Mouse (Mus musculus) liver, embryonic 14.5 days (tissue): ENCODE data around the gene Git2. TPM values are rescaled to one million over a fixed set of nuclear protein-coding genes. Genes with fewer than 3 reads are reported as not detected.

Source experiments
- ATAC-seq: fragments of 200-750 bp; cut with Nextera tagmentation; 2 replicates; pipeline ENCODE4 v1.8.0; 2017; ENCODE audit warnings: moderate number of reproducible peaks, mild to moderate bottlenecking, moderate library complexity; ENCODE audit not compliant: insufficient read depth
- DNase-seq, 3 experiments: peaks; one replicate each; pipeline ENCODE4 v3.0.0-alpha.2; 2012 to 2013; ENCODE audit warnings: low read depth in 3 of 3, low spot score in 3 of 3
- H3K27ac ChIP-seq: fragments of 300-500 bp; sonication (generic); 2 replicates; pipeline ENCODE4 v1.5.1; 2014; ENCODE audit warnings: moderate library complexity, mild to moderate bottlenecking, control low read depth, inconsistent platforms
- H3K27me3 ChIP-seq: fragments of 300-500 bp; sonication (generic); 2 replicates; pipeline ENCODE4 v1.6.1; 2014; ENCODE audit warnings: mild to moderate bottlenecking, low read length, moderate library complexity; ENCODE audit not compliant: control insufficient read depth, insufficient read depth
- H3K36me3 ChIP-seq: fragments of 300-500 bp; sonication (generic); replicated peaks from 2 replicates; pipeline ENCODE4 v1.6.1; 2014; ENCODE audit warnings: low read depth; ENCODE audit not compliant: control insufficient read depth, insufficient read depth
- H3K4me1 ChIP-seq, 2 experiments: fragments of 200-500 bp in 1 of 2; fragments of 300-500 bp in 1 of 2; sonication (generic) in 1 of 2; replicated peaks; 2 replicates each; pipeline ENCODE4 v1.6.1; 2012 to 2014; ENCODE audit warnings: antibody characterized with exemption in 1 of 2, inconsistent platforms in 1 of 2, low read length in 1 of 2; ENCODE audit not compliant: control insufficient read depth in 2 of 2, insufficient read depth in 2 of 2
- H3K4me2 ChIP-seq: fragments of 300-500 bp; sonication (generic); 2 replicates; pipeline ENCODE4 v1.6.1; 2014; ENCODE audit warnings: low read depth, mild to moderate bottlenecking, control low read depth, moderate library complexity
- H3K4me3 ChIP-seq, 2 experiments: fragments of 200-500 bp in 1 of 2; fragments of 300-500 bp in 1 of 2; sonication (generic) in 1 of 2; 2 replicates each; pipeline ENCODE4 v1.5.1; 2012 to 2014; ENCODE audit warnings: low read depth in 2 of 2, low read length in 2 of 2, mild to moderate bottlenecking in 2 of 2, control low read depth in 1 of 2, inconsistent platforms in 1 of 2, moderate library complexity in 1 of 2; ENCODE audit not compliant: insufficient read depth in 1 of 2
- H3K9ac ChIP-seq: fragments of 300-500 bp; sonication (generic); replicated peaks from 2 replicates; pipeline ENCODE4 v1.6.1; 2014; ENCODE audit warnings: mild to moderate bottlenecking, control low read depth, moderate library complexity
- H3K9me3 ChIP-seq: fragments of 300-500 bp; sonication (generic); 2 replicates; pipeline ENCODE4 v1.6.1; 2016; ENCODE audit warnings: low read length, mixed read lengths; ENCODE audit not compliant: control insufficient read depth
- CTCF ChIP-seq: IDR thresholded peaks from 2 replicates; pipeline ENCODE4 v1.5.1; 2016; ENCODE audit warnings: antibody characterized with exemption, low read depth, control low read depth
- EP300 ChIP-seq: IDR thresholded peaks from 2 replicates; pipeline ENCODE4 v1.6.1; 2016; ENCODE audit warnings: antibody characterized with exemption, low read depth
- WGBS: fragments of 180-500 bp; shearing (Covaris S2); extraction: QIAGEN DNeasy Blood & Tissue Kit; methylation state at CpG from one replicate; pipeline ENCODE4 v1.1.7; 2014; ENCODE audit not compliant: insufficient replicate concordance; 5-methylcytosine and 5-hydroxymethylcytosine counted together
- polyA plus RNA-seq, 2 experiments: library from polyadenylated mRNA; depleted of rRNA in 1 of 2; stranded (reverse) in 1 of 2; unstranded in 1 of 2; fragments of >200 nt; fragmentation: Nextera tagmentation in 1 of 2; extraction: Ambion mirVana in 1 of 2; gene quantifications; 2 replicates each; pipeline versions ENCODE4 v1.2.1 to v1.2.3; 2012 to 2014

The Git2 gene
- polyA plus RNA-seq, 2 experiments = 12.1 to 13.7 TPM

GRCm38 (mm10) chr5:114719003-114719927, 56.1 kb downstream of the Git2 start:
- 76% methylated on average over 20 of the region's 20 CpGs for WGBS
- DNase-seq = peak in 1 of 3 experiments; percentile 16

GRCm38 (mm10) chr5:114718483-114718882, 56.8 kb downstream of the Git2 start:
- H3K4me2 ChIP-seq = no peak overlapping the region
- no peak for TF ChIP-seq EP300
- no peak for TF ChIP-seq CTCF
- no peaks in the 10 kb centered on the region for H3K4me1 ChIP-seq
- no peak overlapping the region for H3K27ac ChIP-seq
- no peak for DNase-seq
- H3K36me3 ChIP-seq = peaks cover 16% of the 10 kb centered on the region
- no peak for ATAC-seq
- H3K4me3 ChIP-seq = no peak overlapping the region
- H3K9me3 ChIP-seq = no peaks in the 10 kb centered on the region
- WGBS = 87% methylated on average over 13 of the region's 13 CpGs
- no peaks in the 10 kb centered on the region for H3K27me3 ChIP-seq
- no peak overlapping the region for H3K9ac ChIP-seq

More at GRCm38 (mm10) chr5:114719003-114719927, 56.1 kb downstream of the Git2 start:
- Histone ChIP-seq H3K4me2 (no peak overlapping the region), H3K27ac (no peak overlapping the region), H3K36me3 (peaks cover 16% of the 10 kb centered on the region), H3K4me3 (no peak overlapping the region), H3K27me3 (no peaks in the 10 kb centered on the region), H3K9me3 (no peaks in the 10 kb centered on the region), H3K9ac (no peak overlapping the region), H3K4me1 (no peaks in the 10 kb centered on the region)
- ATAC-seq = peak; percentile 70
- no peak for TF ChIP-seq EP300
- TF ChIP-seq CTCF = no peak

GRCm38 (mm10) chr5:114717937-114718336, 57.4 kb downstream of the Git2 start:
- peaks cover 20% of the 10 kb centered on the region for H3K36me3 ChIP-seq
- no peaks in the 10 kb centered on the region for H3K9me3 ChIP-seq
- DNase-seq (no peak), ATAC-seq (no peak)
- H3K27ac ChIP-seq = no peak overlapping the region
- 82% methylated on average over 8 of the region's 8 CpGs for WGBS
- no peak overlapping the region for H3K4me2 ChIP-seq
- H3K9ac ChIP-seq = no peak overlapping the region
- H3K4me3 ChIP-seq = no peak overlapping the region
- H3K4me1 ChIP-seq = no peaks in the 10 kb centered on the region
- TF ChIP-seq CTCF (no peak), EP300 (no peak)
- no peaks in the 10 kb centered on the region for H3K27me3 ChIP-seq

GRCm38 (mm10) chr5:114717292-114717691, 58.0 kb downstream of the Git2 start:
- ATAC-seq = no peak
- no peaks in the 10 kb centered on the region for H3K27me3 ChIP-seq
- H3K4me3 ChIP-seq = no peak overlapping the region
- TF ChIP-seq CTCF = no peak
- no peak for TF ChIP-seq EP300
- DNase-seq = no peak
- no peak overlapping the region for H3K27ac ChIP-seq
- H3K9me3 ChIP-seq = no peaks in the 10 kb centered on the region
- no peak overlapping the region for H3K9ac ChIP-seq
- H3K4me2 ChIP-seq = no peak overlapping the region
- WGBS = 82% methylated on average over 12 of the region's 12 CpGs
- no peaks in the 10 kb centered on the region for H3K4me1 ChIP-seq
- H3K36me3 ChIP-seq = peaks cover 20% of the 10 kb centered on the region

- no peaks in the 10 kb centered on the region for H3K27me3 ChIP-seq
- WGBS = 87% methylated on average over 18 of the region's 18 CpGs
- TF ChIP-seq EP300 (no peak), CTCF (no peak)
- ATAC-seq (no peak), DNase-seq (no peak)
- no peaks in the 10 kb centered on the region for H3K4me1 ChIP-seq
- peaks cover 13% of the 10 kb centered on the region for H3K36me3 ChIP-seq
- no peaks in the 10 kb centered on the region for H3K9me3 ChIP-seq
- H3K4me3 ChIP-seq = no peak overlapping the region
- no peak overlapping the region for H3K27ac ChIP-seq
- no peak overlapping the region for H3K9ac ChIP-seq
- H3K4me2 ChIP-seq = no peak overlapping the region
Measured at GRCm38 (mm10) chr5:114714551-114714950, 60.8 kb downstream of the Git2 start.
